Mouse (Mus musculus) embryonic facial prominence, embryonic 13.5 days (tissue): ENCODE results near the gene Slc34a3. TPM values are rescaled to one million over a fixed set of nuclear protein-coding genes. Genes with fewer than 3 reads are reported as not detected.

Experiments
- ATAC-seq: fragments of 200-750 bp; cut with Nextera tagmentation; 2 replicates; pipeline ENCODE4 v1.8.0; 2017; ENCODE audit warnings: low read depth; ENCODE audit not compliant: insufficient number of reproducible peaks, insufficient read depth, low FRiP score, low TSS enrichment
- H3K27ac ChIP-seq: fragments of 300-500 bp; sonication (generic); 2 replicates; pipeline ENCODE4 v1.5.1; 2015; ENCODE audit warnings: moderate library complexity, mild to moderate bottlenecking, inconsistent platforms
- H3K27me3 ChIP-seq: fragments of 300-500 bp; sonication (generic); 2 replicates; pipeline ENCODE4 v1.6.1; 2015; ENCODE audit warnings: mild to moderate bottlenecking, inconsistent platforms
- H3K36me3 ChIP-seq: fragments of 300-500 bp; sonication (generic); 2 replicates; pipeline ENCODE4 v1.6.1; 2015; ENCODE audit warnings: mild to moderate bottlenecking, inconsistent platforms
- H3K4me1 ChIP-seq: fragments of 300-500 bp; sonication (generic); 2 replicates; pipeline ENCODE4 v1.6.1; 2015; ENCODE audit warnings: inconsistent platforms
- H3K4me2 ChIP-seq: fragments of 300-500 bp; sonication (generic); 2 replicates; pipeline ENCODE4 v1.6.1; 2015; ENCODE audit warnings: moderate library complexity, mild to moderate bottlenecking, inconsistent platforms
- H3K4me3 ChIP-seq: fragments of 300-500 bp; sonication (generic); 2 replicates; pipeline ENCODE4 v1.5.1; 2015; ENCODE audit warnings: mild to moderate bottlenecking, inconsistent platforms
- H3K9ac ChIP-seq: fragments of 300-500 bp; sonication (generic); 2 replicates; pipeline ENCODE4 v1.6.1; 2015; ENCODE audit warnings: mild to moderate bottlenecking, inconsistent platforms
- H3K9me3 ChIP-seq: fragments of 300-500 bp; sonication (generic); 2 replicates; pipeline ENCODE4 v1.6.1; 2016; ENCODE audit warnings: inconsistent platforms
- WGBS: fragments of 180-500 bp; shearing (Covaris S2); methylation state at CpG from one replicate; pipeline ENCODE4 v1.1.7; 2015; ENCODE audit warnings: mixed read lengths; 5-methylcytosine and 5-hydroxymethylcytosine counted together
- polyA plus RNA-seq: library from polyadenylated mRNA; unstranded; fragments of >200 nt; fragmentation: Nextera tagmentation; extraction: Ambion mirVana; gene quantifications from 2 replicates; pipeline ENCODE4 v1.2.1, GENCODE M21; 2015

Gene Slc34a3
- polyA plus RNA-seq, 1 experiment from 2014 or later = not detected

DNA sequence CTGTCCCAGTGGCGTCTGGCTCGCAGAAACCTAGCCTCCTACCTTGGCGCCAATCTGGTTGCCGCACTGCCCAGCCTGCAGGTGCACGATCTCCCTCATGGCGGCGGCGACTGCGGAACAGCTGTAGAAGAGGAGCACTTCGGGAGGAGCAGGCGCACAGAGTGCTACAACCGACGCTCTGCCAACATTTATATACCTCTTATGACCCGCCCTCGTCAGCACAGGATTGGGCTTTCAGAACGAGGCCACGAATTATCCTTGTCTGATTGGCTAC lies 9.7 kb downstream of the Slc34a3 start, which contains the start of gene Tubb4b:
TSS of gene Tubb4b (minus strand) at position 211 of the 274 bp plus-strand sequence.
- Histone ChIP-seq H3K4me3 (peak within 1 kb of the TSS; percentile 88), H3K4me2 (peak within 1 kb of the TSS; percentile 97), H3K36me3 (peaks cover 9% of the 10 kb centered on the region), H3K9ac (peak within 1 kb of the TSS; percentile 87), H3K27me3 (no peaks in the 10 kb centered on the region), H3K4me1 (peaks cover 25% of the 10 kb centered on the region), H3K9me3 (no peaks in the 10 kb centered on the region), H3K27ac (peak within 1 kb of the TSS; percentile 99)
- no peak for ATAC-seq
- under 1% methylated on average over 17 of the region's 17 CpGs for WGBS

- Histone ChIP-seq H3K4me3 (peak overlapping the region; percentile 88), H3K27ac (peak overlapping the region; percentile 91), H3K9ac (peak overlapping the region; percentile 87), H3K4me2 (peak overlapping the region; percentile 97), H3K27me3 (no peaks in the 10 kb centered on the region), H3K9me3 (no peaks in the 10 kb centered on the region), H3K36me3 (peaks cover 9% of the 10 kb centered on the region), H3K4me1 (peaks cover 24% of the 10 kb centered on the region)
- ATAC-seq = peak; percentile 5; the same call in 1 of the 2 replicates
- WGBS = under 1% methylated on average over 46 of the region's 53 CpGs
These were observed 10.3 kb downstream of the Slc34a3 start for GRCm38 (mm10) chr2:25223681-25224491.

GRCm38 (mm10) chr2:25221331-25221772 lies 12.8 kb downstream of the Slc34a3 start:
- 71% methylated on average over 5 of the region's 5 CpGs for WGBS
- Histone ChIP-seq H3K9me3 (no peaks in the 10 kb centered on the region), H3K36me3 (peaks cover 9% of the 10 kb centered on the region), H3K4me1 (peaks cover 14% of the 10 kb centered on the region), H3K27me3 (no peaks in the 10 kb centered on the region), H3K4me2 (no peak overlapping the region), H3K27ac (no peak overlapping the region), H3K9ac (no peak overlapping the region), H3K4me3 (no peak overlapping the region)
- ATAC-seq = no peak

DNA sequence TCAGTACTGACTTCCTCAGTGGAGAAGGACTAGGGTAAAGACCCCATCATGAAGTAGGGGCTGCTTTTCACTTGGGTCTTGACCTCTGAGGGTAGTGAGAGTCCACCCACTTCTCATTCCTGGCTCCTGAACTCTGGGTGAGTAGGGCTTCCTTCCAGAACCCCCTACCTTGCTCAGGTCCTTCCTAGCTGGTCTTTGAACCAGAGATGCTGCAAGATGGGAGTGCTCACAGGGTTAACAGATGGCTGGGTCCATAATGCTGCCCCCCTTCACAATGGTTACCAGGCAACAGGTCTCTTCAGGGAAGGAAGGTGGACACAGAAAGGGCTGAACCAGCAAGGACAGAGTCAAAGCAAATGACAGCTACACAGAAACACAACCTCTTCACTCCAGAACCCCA lies 15.7 kb downstream of the Slc34a3 start, which contains the start of gene Fam166a:
TSS of gene Fam166a (plus strand) at position 301 of the 400 bp plus-strand sequence.
- H3K4me1 ChIP-seq = peaks cover 4% of the 10 kb centered on the region
- H3K27ac ChIP-seq = no peak within 1 kb of the TSS
- ATAC-seq = no peak
- H3K36me3 ChIP-seq = peaks cover 9% of the 10 kb centered on the region
- no peak within 1 kb of the TSS for H3K9ac ChIP-seq
- no peak within 1 kb of the TSS for H3K4me2 ChIP-seq
- no peak within 1 kb of the TSS for H3K4me3 ChIP-seq
- H3K9me3 ChIP-seq = no peaks in the 10 kb centered on the region
- H3K27me3 ChIP-seq = no peaks in the 10 kb centered on the region; the same call in 1 of the 2 replicates

DNA sequence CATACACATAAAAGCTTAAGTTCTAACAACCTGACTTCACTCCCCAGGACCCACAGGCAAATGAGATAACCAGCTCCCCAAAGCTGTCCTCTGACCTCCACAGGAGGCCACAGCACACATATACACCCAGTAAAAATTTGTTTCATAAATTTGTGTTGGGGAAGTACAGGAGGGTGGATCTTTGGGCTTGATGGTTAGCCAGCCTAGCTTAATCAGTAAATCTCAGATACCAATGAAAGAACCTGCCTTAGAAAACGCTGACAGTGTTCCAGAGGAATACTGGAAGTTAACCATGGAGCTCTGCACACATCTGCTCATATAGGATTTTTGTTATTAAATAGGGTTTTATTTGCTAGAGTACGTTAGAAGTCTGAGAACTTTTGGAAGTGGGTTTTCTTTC lies 16.5 kb downstream of the Slc34a3 start:
- H3K9me3 ChIP-seq = no peaks in the 10 kb centered on the region
- 54% methylated on average over 2 of the region's 2 CpGs for WGBS
- no peak for ATAC-seq

GRCm38 (mm10) chr2:25214444-25214843 lies 19.7 kb downstream of the Slc34a3 start, which contains the start of gene Stpg3:
Gene Stpg3, minus strand, starts transcription at chr2:25214637.
- Histone ChIP-seq H3K36me3 (no peaks in the 10 kb centered on the region), H3K9ac (no peak within 1 kb of the TSS), H3K9me3 (no peaks in the 10 kb centered on the region), H3K4me2 (no peak within 1 kb of the TSS), H3K27ac (no peak within 1 kb of the TSS), H3K4me1 (peaks cover 14% of the 10 kb centered on the region), H3K4me3 (no peak within 1 kb of the TSS), H3K27me3 (no peaks in the 10 kb centered on the region; the same call in 1 of the 2 replicates)
- ATAC-seq = no peak
- WGBS = 70% methylated on average over 3 of the region's 3 CpGs

More for the DNA sequence above, 16.5 kb downstream of the Slc34a3 start:
- Histone ChIP-seq H3K27me3 (no peaks in the 10 kb centered on the region; the same call in 1 of the 2 replicates), H3K4me1 (no peaks in the 10 kb centered on the region), H3K4me2 (no peak overlapping the region), H3K9ac (no peak overlapping the region), H3K27ac (no peak overlapping the region), H3K4me3 (no peak overlapping the region), H3K36me3 (peaks cover 9% of the 10 kb centered on the region)

DNA sequence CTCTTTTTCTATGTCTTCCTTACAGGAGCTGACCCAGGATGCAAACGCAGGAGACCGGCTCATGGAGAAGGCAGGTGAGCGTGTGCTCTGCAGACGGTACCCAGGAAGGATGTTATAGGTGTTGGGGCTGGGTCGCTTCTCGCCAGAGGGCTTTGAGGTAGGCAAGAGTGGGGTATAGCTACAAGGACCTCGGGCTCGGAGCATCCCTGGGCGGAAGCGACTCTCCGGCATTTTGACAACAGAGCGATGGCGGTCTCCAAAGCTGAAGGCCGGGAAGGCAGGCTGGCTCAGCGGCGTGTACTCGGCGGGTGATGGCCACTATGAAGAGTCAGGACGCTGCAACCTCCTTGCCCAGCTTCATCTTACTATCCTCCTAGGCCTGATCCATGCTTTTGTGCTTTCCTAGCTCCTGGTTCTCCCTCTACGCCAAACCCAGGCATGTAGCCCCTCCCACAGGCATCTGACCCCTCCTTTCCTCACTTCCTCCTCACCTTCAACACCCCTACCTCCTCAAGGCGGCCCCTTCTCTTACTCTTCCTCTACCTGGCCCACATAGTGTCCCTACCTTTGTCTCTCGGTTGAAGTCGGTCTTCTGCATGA lies 20.8 kb downstream of the Slc34a3 start:
- H3K4me1 ChIP-seq = peaks cover 20% of the 10 kb centered on the region
- H3K4me3 ChIP-seq = no peak overlapping the region
- H3K27me3 ChIP-seq = no peaks in the 10 kb centered on the region; the same call in 1 of the 2 replicates
- peaks cover 7% of the 10 kb centered on the region for H3K36me3 ChIP-seq
- no peak overlapping the region for H3K27ac ChIP-seq
- H3K4me2 ChIP-seq = no peak overlapping the region
- no peak for ATAC-seq
- no peaks in the 10 kb centered on the region for H3K9me3 ChIP-seq
- WGBS = 67% methylated on average over 23 of the region's 23 CpGs
- H3K9ac ChIP-seq = no peak overlapping the region

GRCm38 (mm10) chr2:25211121-25211670 lies 23.0 kb downstream of the Slc34a3 start, which contains the start of gene Nelfb:
Gene Nelfb, minus strand, starts transcription at chr2:25211489.
- under 1% methylated on average over 40 of the region's 44 CpGs for WGBS

DNA sequence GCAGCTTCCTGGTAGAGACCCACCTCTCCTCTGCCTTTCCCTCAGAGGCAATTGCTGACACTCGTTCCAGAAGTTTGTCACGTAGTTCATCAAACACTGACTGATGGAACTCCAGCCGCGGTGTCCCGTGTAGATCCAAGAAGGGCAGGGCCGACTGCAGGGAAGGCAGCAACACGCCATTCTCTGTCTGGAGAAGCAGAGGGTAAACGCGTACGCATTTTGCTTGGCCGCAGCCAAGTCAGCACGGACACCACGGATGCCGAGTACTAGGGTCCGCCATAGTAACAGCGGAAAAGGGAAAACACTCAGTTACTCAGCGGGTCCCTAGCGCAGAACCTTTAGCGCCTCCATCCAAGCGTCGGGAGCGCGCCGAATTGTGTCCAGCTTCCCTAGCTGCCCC lies 23.5 kb downstream of the Slc34a3 start:
- Histone ChIP-seq H3K4me3 (peak overlapping the region; percentile 87), H3K9me3 (no peaks in the 10 kb centered on the region), H3K27me3 (no peaks in the 10 kb centered on the region; the same call in 1 of the 2 replicates), H3K36me3 (peaks cover 33% of the 10 kb centered on the region), H3K9ac (peak overlapping the region; percentile 94), H3K4me2 (peak overlapping the region; percentile 83), H3K27ac (peak overlapping the region; percentile 91), H3K4me1 (peaks cover 20% of the 10 kb centered on the region)
- 0 out of 2 replicates have a peak, but pooled peaks have one; percentile 6 for ATAC-seq
- under 1% methylated on average over 24 of the region's 24 CpGs for WGBS

More at GRCm38 (mm10) chr2:25211121-25211670, 23.0 kb downstream of the Slc34a3 start, which contains the start of gene Nelfb:
- Histone ChIP-seq H3K9me3 (no peaks in the 10 kb centered on the region), H3K4me3 (peak within 1 kb of the TSS; percentile 87), H3K27me3 (no peaks in the 10 kb centered on the region; the same call in 1 of the 2 replicates), H3K36me3 (peaks cover 28% of the 10 kb centered on the region), H3K4me1 (peaks cover 20% of the 10 kb centered on the region), H3K4me2 (peak within 1 kb of the TSS; percentile 83), H3K9ac (peak within 1 kb of the TSS; percentile 94), H3K27ac (peak within 1 kb of the TSS; percentile 91)
- peak; percentile 86 for ATAC-seq

DNA sequence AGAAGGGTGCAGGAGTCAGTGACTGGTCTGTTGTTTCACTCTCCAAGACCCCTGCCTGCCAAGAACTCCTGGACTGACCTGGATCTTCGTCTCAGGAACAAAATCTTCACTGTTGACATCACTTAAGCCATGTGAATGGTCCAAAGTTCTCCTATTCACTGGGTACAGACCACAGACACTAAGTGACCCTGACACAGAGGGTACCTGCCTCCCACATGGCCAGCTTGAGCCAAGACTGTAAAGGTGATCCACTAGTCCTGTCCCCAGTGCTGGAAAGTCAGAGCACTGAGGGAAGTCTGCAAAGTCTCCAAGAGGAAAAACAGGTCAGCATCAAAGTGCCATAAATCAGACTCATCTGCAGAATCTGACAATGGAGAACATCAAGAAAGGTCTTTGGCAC lies 26.6 kb downstream of the Slc34a3 start:
- Histone ChIP-seq H3K9ac (no peak overlapping the region), H3K27ac (no peak overlapping the region), H3K4me1 (peaks cover 20% of the 10 kb centered on the region), H3K9me3 (no peaks in the 10 kb centered on the region), H3K27me3 (no peaks in the 10 kb centered on the region), H3K4me2 (no peak overlapping the region), H3K4me3 (no peak overlapping the region), H3K36me3 (peaks cover 64% of the 10 kb centered on the region)
- no peak for ATAC-seq
- WGBS = 83% methylated on average over 1 of the region's 1 CpGs

GRCm38 (mm10) chr2:25203631-25204214 lies 30.4 kb downstream of the Slc34a3 start:
- no peak overlapping the region for H3K27ac ChIP-seq
- H3K4me1 ChIP-seq = 0 out of 2 replicates have a peak, but pooled peaks cover under 1% of the 10 kb centered on the region
- H3K9me3 ChIP-seq = no peaks in the 10 kb centered on the region
- H3K4me3 ChIP-seq = no peak overlapping the region
- no peaks in the 10 kb centered on the region for H3K27me3 ChIP-seq
- H3K36me3 ChIP-seq = peaks cover 97% of the 10 kb centered on the region
- WGBS = 66% methylated on average over 4 of the region's 4 CpGs
- no peak overlapping the region for H3K4me2 ChIP-seq
- no peak overlapping the region for H3K9ac ChIP-seq
- ATAC-seq = no peak
